Mouse (Mus musculus) olfactory bulb, adult 2 months (tissue): ENCODE data around the gene Cldn12. TPM values are rescaled to one million over a fixed set of nuclear protein-coding genes. Genes with fewer than 3 reads are reported as not detected.

Experiments used
- H3K27ac ChIP-seq: fragments of 200-500 bp; 2 replicates; pipeline ENCODE4 v1.5.1; 2012; ENCODE audit warnings: low read depth, low read length; ENCODE audit not compliant: insufficient read depth
- H3K4me1 ChIP-seq: fragments of 200-500 bp; 2 replicates; pipeline ENCODE4 v1.6.1; 2012; ENCODE audit warnings: low read length; ENCODE audit not compliant: control insufficient read depth, insufficient read depth
- H3K4me3 ChIP-seq: fragments of 200-500 bp; 2 replicates; pipeline ENCODE4 v1.5.1; 2012; ENCODE audit warnings: mild to moderate bottlenecking, low read depth, low read length, moderate library complexity; ENCODE audit not compliant: insufficient read depth
- CTCF ChIP-seq: fragments of 200-500 bp; IDR thresholded peaks from 2 replicates; pipeline ENCODE4 v1.5.1; 2012; ENCODE audit warnings: low read depth, mild to moderate bottlenecking, low read length, moderate library complexity; ENCODE audit not compliant: insufficient read depth
- POLR2A ChIP-seq: fragments of 200-500 bp; IDR thresholded peaks from 2 replicates; pipeline ENCODE4 v1.6.1; 2012; ENCODE audit warnings: mild to moderate bottlenecking, low read depth, low read length, moderate library complexity; ENCODE audit not compliant: insufficient read depth
- WGBS: fragments of 180-500 bp; shearing (Covaris S2); methylation state at CpG from one replicate; pipeline ENCODE4 v1.1.7; 2018; 5-methylcytosine and 5-hydroxymethylcytosine counted together
- polyA plus RNA-seq: library from polyadenylated mRNA; stranded (reverse); fragments of >200 nt; gene quantifications from 2 replicates; pipeline ENCODE4 v1.2.4, GENCODE M21; 2012; ENCODE audit warnings: low replicate concordance; ENCODE audit not compliant: missing spikeins, insufficient read depth, insufficient read length

Gene Cldn12
- polyA plus RNA-seq, 1 experiment: not detected

GRCm38 (mm10) chr5:5479043-5479442 is 35.7 kb downstream of the Cldn12 start, which contains the start of gene 1700015F17Rik:
Gene 1700015F17Rik, minus strand, starts transcription at chr5:5479143.
- Histone ChIP-seq H3K4me3 (no peak within 1 kb of the TSS), H3K27ac (no peak within 1 kb of the TSS), H3K4me1 (no peaks in the 10 kb centered on the region)
- TF ChIP-seq CTCF: no peak
- no peak for TF ChIP-seq POLR2A
- WGBS: 90% methylated on average over 6 of the region's 6 CpGs

GRCm38 (mm10) chr5:5476133-5476532 is 38.6 kb downstream of the Cldn12 start:
- H3K27ac ChIP-seq: no peak overlapping the region
- TF ChIP-seq POLR2A (no peak), CTCF (no peak)
- WGBS: 89% methylated on average over 4 of the region's 4 CpGs

GRCm38 (mm10) chr5:5465256-5465655 is 49.5 kb downstream of the Cldn12 start:
- no peak overlapping the region for H3K4me3 ChIP-seq
- TF ChIP-seq POLR2A (no peak), CTCF (no peak)
- WGBS: 85% methylated on average over 1 of the region's 1 CpGs
- no peaks in the 10 kb centered on the region for H3K4me1 ChIP-seq
- no peak overlapping the region for H3K27ac ChIP-seq

More at GRCm38 (mm10) chr5:5476133-5476532, 38.6 kb downstream of the Cldn12 start:
- Histone ChIP-seq H3K4me1 (no peaks in the 10 kb centered on the region), H3K4me3 (no peak overlapping the region)

Other genes with a start within 250 kb of the Cldn12 start
- gene Cdk14, start 94.6 kb downstream of the Cldn12 start, polyA plus RNA-seq: 83.4 TPM in 1 of 2 replicates, not detected in the other
- not detected in 2 replicates for gene 1700015F17Rik, start 35.8 kb downstream of the Cldn12 start, polyA plus RNA-seq
- not detected in 2 replicates for gene Gtpbp10, start 44.6 kb upstream of the Cldn12 start, polyA plus RNA-seq
- not detected in 2 replicates for gene Gm8773, start 58.8 kb upstream of the Cldn12 start, polyA plus RNA-seq
- not detected in 2 replicates for gene Cfap69, start 149.3 kb upstream of the Cldn12 start, polyA plus RNA-seq
- gene Steap2, start 179.6 kb upstream of the Cldn12 start, polyA plus RNA-seq: not detected in 2 replicates
- gene Steap1, start 234.4 kb upstream of the Cldn12 start, polyA plus RNA-seq: not detected in 2 replicates